Mouse (Mus musculus) CH12.LX (cell line): ENCODE data around the gene Zic1. TPM values are rescaled to one million over a fixed set of nuclear protein-coding genes. Genes with fewer than 3 reads are reported as not detected.

Experiments
- DNase-seq: peaks from one replicate; pipeline ENCODE4 v3.0.0-alpha.2; 2013; ENCODE audit errors: extremely low read depth
- H3K27ac ChIP-seq: 2 replicates; pipeline ENCODE4 v1.5.1; 2012; ENCODE audit warnings: low read depth, mild to moderate bottlenecking, control low read depth, moderate library complexity; ENCODE audit not compliant: insufficient read depth
- H3K27me3 ChIP-seq: replicated peaks from 2 replicates; pipeline ENCODE3; 2012; ENCODE audit warnings: inconsistent platforms
- H3K36me3 ChIP-seq, 2 experiments: replicated peaks in 1 of 2; 2 replicates each; pipeline versions ENCODE3 to v1.6.1; 2012; ENCODE audit warnings: inconsistent platforms in 1 of 2, low read length in 1 of 2, mild to moderate bottlenecking in 1 of 2, mixed read lengths in 1 of 2, moderate library complexity in 1 of 2; ENCODE audit not compliant: control insufficient read depth in 1 of 2, insufficient read depth in 1 of 2
- H3K4me1 ChIP-seq, 2 experiments: 2 replicates each; pipeline ENCODE4 v1.6.1; 2012; ENCODE audit warnings: inconsistent platforms in 1 of 2, moderate library complexity in 1 of 2; ENCODE audit not compliant: insufficient read depth in 2 of 2, control insufficient read depth in 1 of 2
- H3K4me2 ChIP-seq: 2 replicates; pipeline ENCODE4 v1.6.1; 2012; ENCODE audit warnings: low read depth, mild to moderate bottlenecking, control low read depth; ENCODE audit not compliant: poor library complexity, insufficient read depth, severe bottlenecking
- H3K4me3 ChIP-seq, 3 experiments: fragments of 150-350 bp in 1 of 3; sonication (generic) in 1 of 3; replicated peaks in 1 of 3; 2 replicates each; pipeline versions ENCODE3 to v1.5.1; 2011 to 2012; ENCODE audit warnings: low read depth in 2 of 3, low read length in 2 of 3, mild to moderate bottlenecking in 2 of 3, moderate library complexity in 2 of 3, control low read depth in 1 of 3, improper control_type of control experiment in 1 of 3, inconsistent platforms in 1 of 3, mixed read lengths in 1 of 3; ENCODE audit not compliant: poor library complexity in 1 of 3
- H3K79me2 ChIP-seq: replicated peaks from 2 replicates; pipeline ENCODE4 v1.6.1; 2012; ENCODE audit warnings: mild to moderate bottlenecking, moderate library complexity; ENCODE audit not compliant: control insufficient read depth, poor library complexity, insufficient read depth, severe bottlenecking; ENCODE audit errors: extremely low read depth
- H3K9ac ChIP-seq: 2 replicates; pipeline ENCODE4 v1.6.1; 2012; ENCODE audit warnings: low read depth, mild to moderate bottlenecking, control low read depth, moderate library complexity; ENCODE audit not compliant: insufficient read depth
- H3K9me3 ChIP-seq: replicated peaks from 2 replicates; pipeline ENCODE3; 2012; ENCODE audit warnings: low read length, inconsistent platforms, mixed read lengths
- EP300 ChIP-seq: IDR thresholded peaks from 2 replicates; pipeline ENCODE4 v1.6.1; 2011; ENCODE audit warnings: low read length, improper control_type of control experiment
- IRF4 ChIP-seq: IDR thresholded peaks from 2 replicates; pipeline ENCODE4 v1.6.1; 2014; ENCODE audit warnings: low read depth, mild to moderate bottlenecking, inconsistent platforms, low read length, improper control_type of control experiment
- JUN ChIP-seq: IDR thresholded peaks from 2 replicates; pipeline ENCODE4 v1.6.1; 2011; ENCODE audit warnings: low read depth, mild to moderate bottlenecking, low read length, improper control_type of control experiment, moderate library complexity; ENCODE audit not compliant: insufficient read depth
- MAX ChIP-seq: IDR thresholded peaks from 2 replicates; pipeline ENCODE4 v1.6.1; 2011; ENCODE audit warnings: low read length, improper control_type of control experiment
- MAZ ChIP-seq: IDR thresholded peaks from 2 replicates; pipeline ENCODE4 v1.6.1; 2012; ENCODE audit warnings: low read depth, mild to moderate bottlenecking, inconsistent platforms, low read length, improper control_type of control experiment, moderate library complexity
- MXI1 ChIP-seq: IDR thresholded peaks from 2 replicates; pipeline ENCODE4 v1.6.1; 2011; ENCODE audit warnings: mild to moderate bottlenecking, low read depth, low read length, improper control_type of control experiment
- MYC ChIP-seq: IDR thresholded peaks from 2 replicates; pipeline ENCODE4 v1.6.1; 2011; ENCODE audit warnings: low read depth, mild to moderate bottlenecking, improper control_type of control experiment, low read length
- NRF1 ChIP-seq: IDR thresholded peaks from 2 replicates; pipeline ENCODE4 v1.6.1; 2014; ENCODE audit warnings: low read depth, mild to moderate bottlenecking, inconsistent platforms, low read length, improper control_type of control experiment, moderate library complexity
- POLR2A ChIP-seq: IDR thresholded peaks from 2 replicates; pipeline ENCODE4 v1.6.1; 2011; ENCODE audit warnings: low read depth, mild to moderate bottlenecking, improper control_type of control experiment, low read length
- SIN3A ChIP-seq: IDR thresholded peaks from 2 replicates; pipeline ENCODE4 v1.6.1; 2012; ENCODE audit warnings: low read length, improper control_type of control experiment, inconsistent platforms
- SMC3 ChIP-seq: IDR thresholded peaks from 2 replicates; pipeline ENCODE4 v1.6.1; 2011; ENCODE audit warnings: low read depth, low read length, improper control_type of control experiment
- TCF12 ChIP-seq: IDR thresholded peaks from 2 replicates; pipeline ENCODE4 v1.6.1; 2014; ENCODE audit warnings: low read depth, mild to moderate bottlenecking, inconsistent platforms, low read length, improper control_type of control experiment
- USF2 ChIP-seq: conservative IDR thresholded peaks from 2 replicates; pipeline ENCODE4 v1.6.1; 2011; ENCODE audit warnings: low read depth, low read length, improper control_type of control experiment
- ZC3H11A ChIP-seq: IDR thresholded peaks from 2 replicates; pipeline ENCODE4 v1.6.1; 2012; ENCODE audit warnings: low read depth, mild to moderate bottlenecking, inconsistent platforms, low read length, improper control_type of control experiment
- ZKSCAN1 ChIP-seq: IDR thresholded peaks from 2 replicates; pipeline ENCODE4 v1.6.1; 2012; ENCODE audit warnings: low read depth, inconsistent platforms, low read length, improper control_type of control experiment, borderline replicate concordance
- ZNF384 ChIP-seq: IDR thresholded peaks from 2 replicates; pipeline ENCODE4 v1.6.1; 2012; ENCODE audit warnings: low read depth, low read length, improper control_type of control experiment, inconsistent platforms
- dilution Hi-C: fragments of 300-500 bp; cut with MboI; formaldehyde crosslinking; loops from 2 replicates; pipeline ENCODE4 v1.14.3; 2020; ENCODE audit warnings: low sequenced_read_pairs; ENCODE audit not compliant: extremely low pct_unique_long_range_greater_than_20kb, extremely low pct_ligation_motif_present
- in situ Hi-C: fragments of 300-500 bp; cut with MboI; formaldehyde crosslinking; loops from 3 replicates; pipeline ENCODE4 v1.14.3; 2019; ENCODE audit warnings: low sequenced_read_pairs, low pct_ligation_motif_present, low pct_unique_long_range_greater_than_20kb, mixed read lengths
- polyA plus RNA-seq: library from polyadenylated mRNA; unstranded; fragments of >175 nt; gene quantifications from 2 replicates; pipeline ENCODE4 v1.2.1, GENCODE M21; 2012; ENCODE audit warnings: low read depth; ENCODE audit not compliant: insufficient read length
- total RNA-seq, 2 experiments: library from RNA; depleted of rRNA; stranded (reverse); fragments of 300-350 nt in 1 of 2; fragments of >200 nt in 1 of 2; gene quantifications; 2 replicates each; pipeline ENCODE4 v1.2.3; 2012 to 2014

The Zic1 gene
- total and polyA plus RNA-seq, 3 experiments, result not detected

DNA sequence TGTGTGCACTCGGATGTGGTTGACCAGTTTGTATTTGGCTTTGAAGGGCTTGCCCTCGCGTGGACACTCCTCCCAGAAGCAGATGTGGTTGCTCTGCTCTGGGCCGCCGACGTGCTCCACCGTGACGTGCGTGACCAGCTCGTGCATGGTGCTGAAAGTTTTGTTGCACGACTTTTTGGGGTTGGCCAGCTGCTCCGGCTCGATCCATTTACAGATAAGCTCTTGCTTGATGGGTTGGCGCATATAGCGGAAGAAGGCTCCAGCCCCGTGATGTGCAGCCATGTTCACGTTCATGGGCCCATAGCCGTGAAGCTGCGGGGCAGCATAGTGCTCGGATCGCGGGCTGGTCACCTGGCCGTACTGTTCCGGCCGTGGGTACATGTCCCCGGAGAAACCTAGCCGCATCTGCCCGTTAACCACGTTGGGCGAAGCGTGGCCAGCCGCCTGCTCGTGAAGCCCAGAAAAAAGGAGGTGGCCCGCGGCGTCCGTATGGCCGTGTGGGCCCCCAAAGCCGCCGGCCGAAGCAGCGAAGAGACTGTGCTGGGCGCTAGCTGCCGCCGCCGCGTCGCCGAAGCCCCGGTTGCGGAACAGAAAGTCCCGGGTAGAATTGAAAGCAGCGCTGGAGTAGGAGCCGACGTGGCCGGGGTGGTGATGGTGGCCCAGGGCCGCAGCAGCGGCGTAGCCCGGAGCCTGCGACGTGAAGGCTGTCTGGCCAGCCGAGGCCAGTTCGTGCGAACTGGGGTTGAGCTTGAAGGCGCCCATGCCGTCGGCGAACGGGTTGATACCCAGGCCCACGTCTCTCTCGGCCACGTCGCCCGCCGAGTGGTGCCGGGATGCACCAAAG lies 1.3 kb downstream of the Zic1 start:
- dilution Hi-C loops, result no loop called here
- Histone ChIP-seq H3K27ac (no peak overlapping the region), H3K27me3 (no peaks in the 10 kb centered on the region), H3K36me3 (no peaks in the 10 kb centered on the region), H3K9me3 (peaks cover 50% of the 10 kb centered on the region), H3K79me2 (no peaks in the 10 kb centered on the region), H3K9ac (no peak overlapping the region), H3K4me2 (no peak overlapping the region), H3K4me1 (no peaks in the 10 kb centered on the region), H3K4me3 (no peak overlapping the region)
- TF ChIP-seq MAX (no peak), MXI1 (no peak), ZNF384 (no peak), TCF12 (no peak), SMC3 (no peak), MAZ (no peak), ZC3H11A (no peak), POLR2A (no peak), ZKSCAN1 (no peak), SIN3A (no peak), IRF4 (no peak), NRF1 (no peak)
- no peak for DNase-seq
- in situ Hi-C loops, result no loop called here

DNA sequence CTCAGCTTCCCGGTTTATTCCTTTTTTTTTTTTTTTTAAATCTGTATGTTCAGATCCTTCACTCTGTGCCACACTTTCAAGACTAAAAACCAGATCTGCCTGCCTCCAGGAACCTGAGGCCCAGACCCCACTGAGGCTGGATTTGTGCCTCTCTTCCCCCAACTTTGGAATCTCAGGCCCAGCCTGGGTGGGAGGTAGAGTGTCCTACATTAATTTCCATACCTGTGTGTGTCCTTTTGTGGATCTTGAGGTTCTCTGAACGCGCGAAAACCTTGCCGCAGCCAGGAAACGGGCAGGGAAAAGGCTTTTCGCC lies 1.8 kb downstream of the Zic1 start:
- Histone ChIP-seq H3K4me2 (no peak overlapping the region), H3K36me3 (no peaks in the 10 kb centered on the region), H3K79me2 (no peaks in the 10 kb centered on the region), H3K9ac (no peak overlapping the region), H3K9me3 (peaks cover 47% of the 10 kb centered on the region), H3K27me3 (no peaks in the 10 kb centered on the region), H3K4me1 (no peaks in the 10 kb centered on the region), H3K27ac (no peak overlapping the region), H3K4me3 (no peak overlapping the region)
- DNase-seq, result no peak
- dilution Hi-C loops, result no loop called here
- TF ChIP-seq JUN, result no peak
- no peak for TF ChIP-seq EP300
- TF ChIP-seq MYC, result no peak
- TF ChIP-seq MXI1, result no peak
- TF ChIP-seq USF2, result no peak
- TF ChIP-seq SIN3A, result no peak
- TF ChIP-seq MAX, result no peak
- in situ Hi-C loops, result no loop called here
